Comparison of ENCODE assay signal across 8 mouse cellular contexts in genomic region chr11:48833078-48833730, GRCm38 (mm10). TPM values are rescaled to one million over a fixed set of nuclear protein-coding genes. Genes with fewer than 3 reads are reported as not detected.
DNase-seq lines count a peak whose midpoint lies in the region; ATAC-seq lines count a peak whose summit lies in the region.

No protein-coding gene starts in this region.

- 41% methylated on average over 9 of the region's 9 CpGs for WGBS in kidney, embryonic 14.5 days
- 46% methylated on average over 9 of the region's 9 CpGs for WGBS in embryonic facial prominence, embryonic 10.5 days
- WGBS in intestine, embryonic 14.5 days, result 35% methylated on average over 9 of the region's 9 CpGs
- 44% methylated on average over 9 of the region's 9 CpGs for WGBS in midbrain, embryonic 14.5 days

- no peak overlapping the region for H3K27ac ChIP-seq in kidney, embryonic 14.5 days (ENCODE audit: low read depth, low read length)
- H3K27ac ChIP-seq in embryonic facial prominence, embryonic 10.5 days (replicated peaks), result no peak overlapping the region
- no peak overlapping the region for H3K27ac ChIP-seq in intestine, embryonic 14.5 days (ENCODE audit: low read depth)
- no peak overlapping the region for H3K27ac ChIP-seq in midbrain, embryonic 14.5 days (replicated peaks; ENCODE audit: low read depth, low read length)

- peak overlapping the region; percentile 50 for H3K4me3 ChIP-seq in kidney, embryonic 14.5 days (ENCODE audit: low read length)
- peak overlapping the region; percentile 65 for H3K4me3 ChIP-seq in embryonic facial prominence, embryonic 10.5 days
- peak overlapping the region; percentile 78 for H3K4me3 ChIP-seq in intestine, embryonic 14.5 days (ENCODE audit: low read depth, low read length)
- H3K4me3 ChIP-seq in midbrain, embryonic 14.5 days (replicated peaks; ENCODE audit: low read depth, low read length), result peak overlapping the region; percentile 53

- peaks cover 4% of the 10 kb centered on the region; the same call in 1 of the 2 replicates for H3K27me3 ChIP-seq in kidney, embryonic 14.5 days (ENCODE audit: control insufficient read depth, insufficient read depth, low read length)
- peaks cover 43% of the 10 kb centered on the region for H3K27me3 ChIP-seq in embryonic facial prominence, embryonic 10.5 days (replicated peaks; ENCODE audit: low read depth, poor library complexity, severe bottlenecking)
- H3K27me3 ChIP-seq in intestine, embryonic 14.5 days (replicated peaks; ENCODE audit: control insufficient read depth, insufficient read depth, low read length), result 0 out of 2 replicates have a peak, but pooled peaks cover 7% of the 10 kb centered on the region
- H3K27me3 ChIP-seq in midbrain, embryonic 14.5 days (ENCODE audit: control insufficient read depth, insufficient read depth, low read length), result no peaks in the 10 kb centered on the region; the same call in 1 of the 2 replicates

- DNase-seq in kidney, postnatal 36 days, result no peak
- DNase-seq in embryonic facial prominence, embryonic 10.5 days (ENCODE audit: low spot score), result no peak
- no peak for DNase-seq in intestine, embryonic 14.5 days (ENCODE audit: low spot score)
- DNase-seq in midbrain, embryonic 14.5 days, result no peak
- no peak for DNase-seq in adrenal gland, postnatal 25 days
- no peak for DNase-seq in ovary, adult 18-20 months (ENCODE audit: low spot score)
- no peak for DNase-seq in embryo, embryonic 10.5 days (ENCODE audit: low spot score)

- H3K36me3 ChIP-seq in kidney, embryonic 14.5 days (ENCODE audit: control insufficient read depth, insufficient read depth, low read length), result no peaks in the 10 kb centered on the region
- no peaks in the 10 kb centered on the region for H3K36me3 ChIP-seq in embryonic facial prominence, embryonic 10.5 days (replicated peaks)
- no peaks in the 10 kb centered on the region for H3K36me3 ChIP-seq in intestine, embryonic 14.5 days (ENCODE audit: control insufficient read depth, insufficient read depth, low read length)
- no peaks in the 10 kb centered on the region for H3K36me3 ChIP-seq in midbrain, embryonic 14.5 days (ENCODE audit: control insufficient read depth, insufficient read depth, low read length)

- H3K4me2 ChIP-seq in kidney, embryonic 14.5 days (replicated peaks; ENCODE audit: low read depth, low read length), result peak overlapping the region; percentile 43
- peak overlapping the region; percentile 66 for H3K4me2 ChIP-seq in intestine, embryonic 14.5 days (ENCODE audit: low read length)
- peak overlapping the region; percentile 65 for H3K4me2 ChIP-seq in midbrain, embryonic 14.5 days (ENCODE audit: low read length)

- 0 out of 2 replicates have a peak, but pooled peaks have one; percentile 1 for ATAC-seq in kidney, embryonic 14.5 days (ENCODE audit: low FRiP score, low TSS enrichment)
- no peak for ATAC-seq in intestine, embryonic 14.5 days (replicated peaks; ENCODE audit: low FRiP score, low TSS enrichment, low read depth)
- ATAC-seq in midbrain, embryonic 14.5 days (ENCODE audit: low FRiP score, low TSS enrichment), result no peak

- H3K9ac ChIP-seq in kidney, embryonic 14.5 days (ENCODE audit: low read depth, low read length), result no peak overlapping the region
- no peak overlapping the region for H3K9ac ChIP-seq in intestine, embryonic 14.5 days (ENCODE audit: low read length)
- no peak overlapping the region for H3K9ac ChIP-seq in midbrain, embryonic 14.5 days (replicated peaks; ENCODE audit: low read length)

- no peaks in the 10 kb centered on the region for H3K9me3 ChIP-seq in kidney, embryonic 14.5 days (ENCODE audit: control insufficient read depth, low read length)
- no peaks in the 10 kb centered on the region for H3K9me3 ChIP-seq in embryonic facial prominence, embryonic 10.5 days
- H3K9me3 ChIP-seq in intestine, embryonic 14.5 days (ENCODE audit: control insufficient read depth, low read length), result no peaks in the 10 kb centered on the region
- H3K9me3 ChIP-seq in midbrain, embryonic 14.5 days (ENCODE audit: control insufficient read depth, low read length), result no peaks in the 10 kb centered on the region

- H3K4me1 ChIP-seq in kidney, embryonic 14.5 days (ENCODE audit: control insufficient read depth, insufficient read depth, low read length), result no peaks in the 10 kb centered on the region
- H3K4me1 ChIP-seq in embryonic facial prominence, embryonic 10.5 days, result peaks cover 12% of the 10 kb centered on the region
- H3K4me1 ChIP-seq in intestine, embryonic 14.5 days (replicated peaks; ENCODE audit: control insufficient read depth, insufficient read depth, low read length), result peaks cover 6% of the 10 kb centered on the region
- H3K4me1 ChIP-seq in midbrain, embryonic 14.5 days (ENCODE audit: control insufficient read depth, insufficient read depth, low read length), result peaks cover 1% of the 10 kb centered on the region

RNA-seq across cellular contexts. Expression of gene Gm12184, which starts 6.7 kb away (rescaled TPM):
- polyA plus RNA-seq in kidney, embryonic 14.5 days (2014; fragmentation: Nextera tagmentation; extraction: Ambion mirVana), result 5.6 and 7.6 TPM in 2 replicates
- polyA plus RNA-seq in embryonic facial prominence, embryonic 10.5 days (2016; fragmentation: Nextera tagmentation; extraction: Ambion mirVana), result 3.0 and 5.7 TPM in 2 replicates
- polyA plus RNA-seq in intestine, embryonic 14.5 days (2014; fragmentation: Nextera tagmentation; extraction: Ambion mirVana), result 3.9 and 4.1 TPM in 2 replicates
- 3.2 and 4.5 TPM in 2 replicates for polyA plus RNA-seq in midbrain, embryonic 14.5 days (2014; fragmentation: Nextera tagmentation; extraction: Ambion mirVana)
- total RNA-seq in adrenal gland, postnatal 25 days (2021), result 2.3 and 3.6 TPM in 2 replicates

RNA-seq across cellular contexts. Expression of gene Trim7, which starts 7.3 kb away (rescaled TPM):
- 1.3 and 2.9 TPM in 2 replicates for polyA plus RNA-seq in kidney, embryonic 14.5 days (2014; fragmentation: Nextera tagmentation; extraction: Ambion mirVana)
- 0.14 and 0.16 TPM in 2 replicates for polyA plus RNA-seq in embryonic facial prominence, embryonic 10.5 days (2016; fragmentation: Nextera tagmentation; extraction: Ambion mirVana)
- polyA plus RNA-seq in intestine, embryonic 14.5 days (2014; fragmentation: Nextera tagmentation; extraction: Ambion mirVana), result 1.4 and 1.5 TPM in 2 replicates
- 0.75 and 1.6 TPM in 2 replicates for polyA plus RNA-seq in midbrain, embryonic 14.5 days (2014; fragmentation: Nextera tagmentation; extraction: Ambion mirVana)
- total RNA-seq in adrenal gland, postnatal 25 days (2021), result 16.9 and 17.6 TPM in 2 replicates

RNA-seq across cellular contexts. Expression of gene Trim41, which starts 16.1 kb away (rescaled TPM):
- 5.8 and 6.1 TPM in 2 replicates for polyA plus RNA-seq in kidney, embryonic 14.5 days (2014; fragmentation: Nextera tagmentation; extraction: Ambion mirVana)
- 4.2 and 4.6 TPM in 2 replicates for polyA plus RNA-seq in embryonic facial prominence, embryonic 10.5 days (2016; fragmentation: Nextera tagmentation; extraction: Ambion mirVana)
- 5.0 and 6.2 TPM in 2 replicates for polyA plus RNA-seq in intestine, embryonic 14.5 days (2014; fragmentation: Nextera tagmentation; extraction: Ambion mirVana)
- polyA plus RNA-seq in midbrain, embryonic 14.5 days (2014; fragmentation: Nextera tagmentation; extraction: Ambion mirVana), result 6.3 and 8.4 TPM in 2 replicates
- 48.6 and 53.0 TPM in 2 replicates for total RNA-seq in adrenal gland, postnatal 25 days (2021)

RNA-seq across cellular contexts. Expression of gene Rack1, which starts 33.1 kb away (rescaled TPM):
- 994 and 1,198 TPM in 2 replicates for polyA plus RNA-seq in kidney, embryonic 14.5 days (2014; fragmentation: Nextera tagmentation; extraction: Ambion mirVana)
- polyA plus RNA-seq in embryonic facial prominence, embryonic 10.5 days (2016; fragmentation: Nextera tagmentation; extraction: Ambion mirVana), result 838 and 844 TPM in 2 replicates
- 1,049 and 1,145 TPM in 2 replicates for polyA plus RNA-seq in intestine, embryonic 14.5 days (2014; fragmentation: Nextera tagmentation; extraction: Ambion mirVana)
- polyA plus RNA-seq in midbrain, embryonic 14.5 days (2014; fragmentation: Nextera tagmentation; extraction: Ambion mirVana), result 505 and 506 TPM in 2 replicates
- 598 and 671 TPM in 2 replicates for total RNA-seq in adrenal gland, postnatal 25 days (2021)

RNA-seq across cellular contexts. Expression of gene Irgm1, which starts 38.3 kb away (rescaled TPM):
- 11.7 and 13.2 TPM in 2 replicates for polyA plus RNA-seq in kidney, embryonic 14.5 days (2014; fragmentation: Nextera tagmentation; extraction: Ambion mirVana)
- polyA plus RNA-seq in embryonic facial prominence, embryonic 10.5 days (2016; fragmentation: Nextera tagmentation; extraction: Ambion mirVana), result 1.1 TPM in 2 replicates
- 14.7 and 16.2 TPM in 2 replicates for polyA plus RNA-seq in intestine, embryonic 14.5 days (2014; fragmentation: Nextera tagmentation; extraction: Ambion mirVana)
- polyA plus RNA-seq in midbrain, embryonic 14.5 days (2014; fragmentation: Nextera tagmentation; extraction: Ambion mirVana), result 1.4 and 5.0 TPM in 2 replicates
- total RNA-seq in adrenal gland, postnatal 25 days (2021), result 18.7 and 22.6 TPM in 2 replicates
